Mouse (Mus musculus) kidney, postnatal 0 days (tissue): ENCODE data around the gene Wbp2. TPM values are rescaled to one million over a fixed set of nuclear protein-coding genes. Genes with fewer than 3 reads are reported as not detected.

Experiments used
- ATAC-seq: fragments of 200-750 bp; cut with Nextera tagmentation; replicated peaks from 2 replicates; pipeline ENCODE4 v1.8.0; 2017; ENCODE audit warnings: low read depth, moderate number of reproducible peaks, moderate TSS enrichment, moderate library complexity; ENCODE audit not compliant: low FRiP score
- DNase-seq: peaks from one replicate; pipeline ENCODE4 v3.0.0-alpha.2; 2016; ENCODE audit warnings: low spot score
- H3K27ac ChIP-seq: fragments of 300-500 bp; sonication (generic); 2 replicates; pipeline ENCODE4 v1.5.1; 2014; ENCODE audit warnings: mild to moderate bottlenecking
- H3K27me3 ChIP-seq: fragments of 300-500 bp; sonication (generic); 2 replicates; pipeline ENCODE4 v1.6.1; 2014; ENCODE audit warnings: low read length, mixed read lengths; ENCODE audit not compliant: insufficient read depth
- H3K36me3 ChIP-seq: fragments of 300-500 bp; sonication (generic); 2 replicates; pipeline ENCODE4 v1.6.1; 2014; ENCODE audit warnings: low read length, mixed read lengths; ENCODE audit not compliant: insufficient read depth
- H3K4me1 ChIP-seq: fragments of 300-500 bp; sonication (generic); replicated peaks from 2 replicates; pipeline ENCODE4 v1.6.1; 2014; ENCODE audit warnings: antibody characterized with exemption, low read length, mixed read lengths; ENCODE audit not compliant: insufficient read depth
- H3K4me2 ChIP-seq: fragments of 300-500 bp; sonication (generic); 2 replicates; pipeline ENCODE4 v1.6.1; 2014; ENCODE audit warnings: mild to moderate bottlenecking, low read length, moderate library complexity, mixed read lengths
- H3K4me3 ChIP-seq: fragments of 300-500 bp; sonication (generic); replicated peaks from 2 replicates; pipeline ENCODE4 v1.5.1; 2014; ENCODE audit warnings: low read depth, low read length
- H3K9ac ChIP-seq: fragments of 300-500 bp; sonication (generic); 2 replicates; pipeline ENCODE4 v1.6.1; 2014; ENCODE audit warnings: low read depth, low read length
- H3K9me3 ChIP-seq: fragments of 300-500 bp; sonication (generic); replicated peaks from 2 replicates; pipeline ENCODE4 v1.6.1; 2016; ENCODE audit warnings: low read length, inconsistent platforms, mixed read lengths
- CTCF ChIP-seq: IDR thresholded peaks from 2 replicates; pipeline ENCODE4 v1.5.1; 2016; ENCODE audit warnings: antibody characterized with exemption, low read depth, mild to moderate bottlenecking, moderate library complexity
- WGBS: fragments of 180-500 bp; shearing (Covaris S2); extraction: QIAGEN DNeasy Blood & Tissue Kit; methylation state at CpG from one replicate; pipeline ENCODE4 v1.1.7; 2014; 5-methylcytosine and 5-hydroxymethylcytosine counted together
- polyA plus RNA-seq: library from polyadenylated mRNA; unstranded; fragments of >200 nt; fragmentation: Nextera tagmentation; extraction: Ambion mirVana; gene quantifications from 2 replicates; pipeline ENCODE4 v1.2.1, GENCODE M21; 2015

The Wbp2 gene
- polyA plus RNA-seq, 1 experiment from 2014 or later = 125 TPM

GRCm38 (mm10) chr11:116130488-116131205 lies 43.9 kb upstream of the Wbp2 start, which contains the start of gene Trim65:
Trim65 (minus strand) TSS chr11:116131128.
- peak; percentile 99 for TF ChIP-seq CTCF
- Histone ChIP-seq H3K9ac (peak within 1 kb of the TSS; percentile 59), H3K4me1 (peaks cover 11% of the 10 kb centered on the region), H3K4me3 (peak within 1 kb of the TSS; percentile 47), H3K4me2 (peak within 1 kb of the TSS; percentile 72), H3K27me3 (no peaks in the 10 kb centered on the region), H3K9me3 (no peaks in the 10 kb centered on the region), H3K27ac (peak within 1 kb of the TSS; percentile 91), H3K36me3 (peaks cover 10% of the 10 kb centered on the region; the same call in 1 of the 2 replicates)
- peak; percentile 80 for ATAC-seq
- under 1% methylated on average over 68 of the region's 69 CpGs for WGBS
- DNase-seq = peak; percentile 95

GRCm38 (mm10) chr11:116129993-116130487 lies 43.2 kb upstream of the Wbp2 start:
- Histone ChIP-seq H3K9me3 (no peaks in the 10 kb centered on the region), H3K4me3 (peak overlapping the region; percentile 47), H3K9ac (peak overlapping the region; percentile 59), H3K27me3 (no peaks in the 10 kb centered on the region), H3K27ac (peak overlapping the region; percentile 91), H3K36me3 (peaks cover 11% of the 10 kb centered on the region; the same call in 1 of the 2 replicates), H3K4me2 (peak overlapping the region; percentile 72), H3K4me1 (peaks cover 11% of the 10 kb centered on the region)
- peak; percentile 19 for ATAC-seq
- TF ChIP-seq CTCF = no peak
- no peak for DNase-seq
- 39% methylated on average over 8 of the region's 8 CpGs for WGBS

- H3K9me3 ChIP-seq = no peaks in the 10 kb centered on the region
- ATAC-seq (no peak), DNase-seq (no peak)
- H3K4me2 ChIP-seq = peak overlapping the region; percentile 72
- peaks cover 11% of the 10 kb centered on the region for H3K4me1 ChIP-seq
- H3K27ac ChIP-seq = no peak overlapping the region
- peak overlapping the region; percentile 59; the same call in 1 of the 2 replicates for H3K9ac ChIP-seq
- no peak overlapping the region for H3K4me3 ChIP-seq
- H3K27me3 ChIP-seq = no peaks in the 10 kb centered on the region
- TF ChIP-seq CTCF = no peak
- H3K36me3 ChIP-seq = peaks cover 8% of the 10 kb centered on the region; the same call in 1 of the 2 replicates
- 76% methylated on average over 9 of the region's 9 CpGs for WGBS
Observed at GRCm38 (mm10) chr11:116129091-116129790, 42.4 kb upstream of the Wbp2 start.

GRCm38 (mm10) chr11:116127986-116128385 lies 41.2 kb upstream of the Wbp2 start:
- Histone ChIP-seq H3K27ac (peak overlapping the region; percentile 1; the same call in 1 of the 2 replicates), H3K36me3 (peaks cover 9% of the 10 kb centered on the region; the same call in 1 of the 2 replicates), H3K4me2 (peak overlapping the region; percentile 46), H3K4me1 (peaks cover 11% of the 10 kb centered on the region), H3K9me3 (no peaks in the 10 kb centered on the region), H3K4me3 (no peak overlapping the region), H3K9ac (no peak overlapping the region), H3K27me3 (no peaks in the 10 kb centered on the region)
- WGBS = 61% methylated on average over 9 of the region's 9 CpGs
- TF ChIP-seq CTCF = no peak
- DNase-seq (no peak), ATAC-seq (no peak)

GRCm38 (mm10) chr11:116127156-116127980 lies 40.6 kb upstream of the Wbp2 start, which contains the start of gene Trim47:
Trim47 (minus strand) TSS chr11:116127210.
- no peaks in the 10 kb centered on the region for H3K27me3 ChIP-seq
- ATAC-seq (peak; percentile 39), DNase-seq (peak; percentile 91)
- 30% methylated on average over 22 of the region's 23 CpGs for WGBS
- H3K27ac ChIP-seq = peak within 1 kb of the TSS; percentile 1; the same call in 1 of the 2 replicates
- peak within 1 kb of the TSS; percentile 40; the same call in 1 of the 2 replicates for H3K9ac ChIP-seq
- peak; percentile 4; the same call in 1 of the 2 replicates for TF ChIP-seq CTCF
- peak within 1 kb of the TSS; percentile 46 for H3K4me2 ChIP-seq
- H3K36me3 ChIP-seq = peaks cover 9% of the 10 kb centered on the region; the same call in 1 of the 2 replicates
- 0 out of 2 replicates have a peak within 1 kb of the TSS, but pooled peaks have one; percentile 5 for H3K4me3 ChIP-seq
- H3K4me1 ChIP-seq = peaks cover 11% of the 10 kb centered on the region
- H3K9me3 ChIP-seq = no peaks in the 10 kb centered on the region
